Mouse (Mus musculus) MEL (cell line): ENCODE measurements at regions not wholly inside any gene's neighbourhood (a gene's known extent, or its start where the extent isn't known, plus 50 kb on each side); places are given as distances from the start of the nearest gene placed in this dataset.

ENCODE experiments used
- CTCF ChIP-seq, 3 experiments: IDR thresholded peaks in 2 of 3; conservative IDR thresholded peaks in 1 of 3; 2 replicates each; pipeline ENCODE4 v1.5.1; 2011 to 2012; ENCODE audit warnings: low read length in 3 of 3, low read depth in 2 of 3, mild to moderate bottlenecking in 2 of 3, improper control_type of control experiment in 1 of 3, inconsistent platforms in 1 of 3, mixed read lengths in 1 of 3, moderate library complexity in 1 of 3; ENCODE audit not compliant: control insufficient read depth in 1 of 3, insufficient read depth in 1 of 3, poor library complexity in 1 of 3, severe bottlenecking in 1 of 3
- EP300 ChIP-seq, 2 experiments: IDR thresholded peaks; 2 replicates each; pipeline ENCODE4 v1.6.1; 2011; ENCODE audit warnings: improper control_type of control experiment in 2 of 2, low read length in 2 of 2, low read depth in 1 of 2, mild to moderate bottlenecking in 1 of 2
- GATA1 ChIP-seq: IDR thresholded peaks from 2 replicates; pipeline ENCODE4 v1.6.1; 2011; ENCODE audit warnings: low read depth, low read length, improper control_type of control experiment

DNA sequence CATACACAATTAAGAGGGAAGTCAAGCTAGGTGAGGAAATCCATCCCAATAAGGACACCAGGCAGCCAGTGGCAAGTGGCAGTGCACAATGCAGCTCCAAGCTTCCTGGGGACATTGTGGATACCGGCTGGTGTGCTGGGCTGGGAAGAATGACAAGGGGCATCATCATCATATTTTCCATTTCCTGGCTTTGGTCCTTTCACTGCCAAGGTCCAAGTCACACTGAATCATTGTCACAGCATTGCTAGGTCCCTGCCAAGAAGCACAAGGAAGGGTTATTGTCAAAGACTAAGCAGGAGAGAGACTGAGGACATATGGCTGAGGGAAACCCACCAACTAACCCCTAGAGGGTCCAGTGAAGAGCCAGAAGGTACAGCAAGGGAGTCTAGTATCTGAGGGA lies 1723.8 kb upstream of the Gm6569 start:
- TF ChIP-seq CTCF (IDR thresholded peaks at IDR 0.05 in 2 of 3, conservative IDR thresholded peaks at IDR 0.05 in 1 of 3; ENCODE audit: control insufficient read depth in 1 of 3, insufficient read depth in 1 of 3, low read depth in 2 of 3, low read length in 3 of 3, poor library complexity in 1 of 3, severe bottlenecking in 1 of 3) (no peak), GATA1 (no peak), EP300 (IDR thresholded peaks at IDR 0.05; ENCODE audit: low read depth in 1 of 2, low read length in 2 of 2) (no peak)
